Mouse (Mus musculus) adrenal gland, postnatal 25 days (tissue): ENCODE measurements around the gene E130114P18Rik. TPM values are rescaled to one million over a fixed set of nuclear protein-coding genes. Genes with fewer than 3 reads are reported as not detected.

Experiments used
- DNase-seq: peaks from one replicate; pipeline ENCODE4 v3.0.0; 2021; ENCODE audit warnings: mixed read lengths
- total RNA-seq: library from RNA; stranded (reverse); gene quantifications from 2 replicates; pipeline ENCODE4 v1.2.3, GENCODE M21; 2021

Gene E130114P18Rik
- total RNA-seq, 1 experiment from 2014 or later, result 1.1 TPM

DNA sequence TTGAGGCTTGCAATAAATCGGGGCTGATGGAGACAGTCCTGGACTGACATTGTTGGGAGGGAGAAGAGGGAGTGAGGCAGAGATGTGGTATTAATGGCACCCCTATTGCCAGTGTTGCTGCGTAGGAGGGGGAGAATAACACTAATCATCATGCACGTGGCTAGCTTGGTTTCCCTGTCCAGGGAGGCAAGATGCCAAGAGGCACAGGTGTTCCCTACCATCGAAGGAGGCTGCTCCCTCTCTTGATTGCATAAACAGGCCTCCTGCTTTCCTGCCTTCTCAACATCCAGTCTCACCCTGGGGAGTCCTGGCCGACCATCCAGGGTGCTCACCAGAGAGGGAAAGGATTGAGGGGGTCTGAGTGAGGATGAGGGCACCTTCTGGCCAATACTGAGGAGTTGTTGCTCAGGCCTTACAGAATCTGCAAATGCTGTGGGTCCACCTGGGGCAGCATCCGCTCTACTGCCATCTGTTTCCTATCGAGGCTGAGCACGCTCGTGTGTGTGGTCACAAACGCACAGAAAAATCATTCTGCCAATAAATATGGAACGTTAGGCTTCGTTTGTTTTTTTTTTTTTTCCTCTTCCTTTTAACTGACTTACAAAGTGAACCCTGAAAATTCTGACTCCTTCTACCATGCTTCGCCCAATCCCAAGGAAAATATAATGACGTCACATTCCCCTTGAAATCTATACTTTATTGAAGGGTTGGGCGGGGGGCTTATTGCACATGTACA, 130.0 kb downstream of the E130114P18Rik start:
- no peak for DNase-seq

DNA sequence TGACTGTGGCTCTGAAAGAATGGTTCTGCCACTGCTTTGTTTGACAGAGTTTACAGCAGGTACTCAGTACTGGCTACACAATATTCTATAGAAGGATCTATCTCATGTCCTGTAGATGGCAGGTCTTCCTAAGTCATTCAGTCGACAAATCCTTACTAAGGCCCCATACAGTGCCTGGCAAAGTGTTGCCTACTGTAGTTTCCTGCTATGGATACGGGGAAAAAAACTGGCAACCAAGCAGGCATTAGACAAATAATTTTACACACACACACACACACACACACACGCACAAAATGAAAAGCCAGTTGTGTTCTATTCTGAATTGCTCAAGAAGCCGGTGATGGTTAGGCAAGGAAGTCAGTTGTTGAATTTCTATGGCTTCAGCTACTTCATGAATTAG, 130.6 kb downstream of the E130114P18Rik start:
- DNase-seq, result no peak

DNA sequence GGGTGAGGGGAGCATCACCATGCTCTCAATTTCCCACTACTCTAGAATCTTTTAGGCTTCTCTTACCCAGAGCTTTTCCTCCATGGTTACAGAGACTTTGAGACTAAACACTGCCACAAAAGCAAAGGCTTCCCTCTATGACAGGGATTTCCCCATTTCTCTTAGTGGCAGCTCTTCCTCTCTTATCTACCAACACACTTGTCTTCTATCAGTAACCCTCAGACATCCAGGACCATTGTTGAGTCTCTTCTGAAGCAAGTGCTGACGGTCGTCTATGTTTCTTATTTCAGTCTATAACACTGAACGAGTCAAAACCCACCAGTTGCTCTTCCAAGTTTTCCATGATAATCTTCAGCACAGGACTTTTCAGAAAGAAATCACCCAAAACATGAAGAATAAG, 137.5 kb downstream of the E130114P18Rik start:
- DNase-seq, result no peak

DNA sequence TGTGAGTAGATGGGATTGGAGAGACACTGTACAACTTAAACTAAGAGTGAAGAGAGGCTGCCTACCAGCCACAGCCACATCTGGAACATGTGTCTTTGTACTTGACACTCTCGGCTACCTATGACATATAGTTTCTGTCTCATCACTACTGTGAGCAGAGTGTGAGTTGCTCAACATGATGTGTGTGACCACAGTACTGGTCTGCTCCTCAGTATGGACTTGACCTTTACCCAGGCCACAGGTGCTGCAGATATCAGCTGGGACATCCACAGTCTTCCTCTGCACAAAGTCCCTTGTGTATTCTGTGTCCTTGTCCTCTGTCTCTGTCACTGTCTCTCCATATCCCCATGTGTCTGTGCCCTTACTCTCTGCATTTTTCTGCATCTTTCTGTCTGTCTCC, 141.3 kb downstream of the E130114P18Rik start:
- DNase-seq, result no peak

DNA sequence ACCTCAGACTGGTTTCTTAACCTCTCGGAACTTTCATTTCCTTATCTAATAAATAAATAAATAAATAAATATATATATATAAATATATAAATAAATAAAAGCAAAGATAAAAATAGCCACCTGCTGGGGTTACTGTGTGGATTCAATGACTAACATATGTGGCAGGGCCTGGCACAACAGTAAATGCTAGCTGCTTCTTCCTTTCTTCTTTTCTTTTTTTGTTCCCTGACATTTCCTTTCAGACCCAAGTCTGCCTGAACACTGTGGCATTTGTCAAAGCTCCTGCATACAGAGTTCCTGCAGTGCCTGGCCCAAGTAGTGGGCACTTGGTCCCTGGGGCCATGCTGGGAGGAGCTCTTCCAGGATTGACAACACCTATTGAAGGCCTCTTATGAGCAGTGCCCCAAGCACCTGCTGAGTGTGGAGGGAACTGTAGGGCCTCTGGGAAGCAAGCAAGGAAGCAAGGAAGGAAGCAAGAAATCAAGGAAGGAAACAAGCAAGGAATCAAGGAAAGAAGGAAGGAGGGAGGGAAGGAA, 142.1 kb downstream of the E130114P18Rik start:
- DNase-seq, result no peak

DNA sequence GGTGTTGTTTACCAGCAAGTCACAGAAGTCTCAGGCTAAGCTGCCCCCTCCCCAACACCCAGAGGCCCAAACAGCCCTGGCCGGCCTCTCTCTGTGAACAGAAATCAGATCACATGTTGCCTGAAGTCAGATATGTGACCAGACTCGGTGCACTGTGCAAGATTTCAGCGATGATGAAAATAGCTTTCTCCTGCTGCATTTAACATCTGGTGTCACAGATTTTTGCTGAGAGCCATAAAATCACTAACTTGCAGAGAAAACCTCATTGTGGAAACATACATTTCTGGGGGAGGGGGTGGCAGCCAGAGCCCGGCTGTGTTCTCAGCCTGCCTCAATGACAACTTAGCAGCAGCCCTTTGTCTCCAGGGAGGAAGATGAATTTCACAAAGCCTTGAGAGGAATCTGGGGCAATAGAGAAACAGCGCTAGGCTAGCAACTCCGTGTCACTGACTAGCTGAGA, 142.6 kb downstream of the E130114P18Rik start:
- no peak for DNase-seq

DNA sequence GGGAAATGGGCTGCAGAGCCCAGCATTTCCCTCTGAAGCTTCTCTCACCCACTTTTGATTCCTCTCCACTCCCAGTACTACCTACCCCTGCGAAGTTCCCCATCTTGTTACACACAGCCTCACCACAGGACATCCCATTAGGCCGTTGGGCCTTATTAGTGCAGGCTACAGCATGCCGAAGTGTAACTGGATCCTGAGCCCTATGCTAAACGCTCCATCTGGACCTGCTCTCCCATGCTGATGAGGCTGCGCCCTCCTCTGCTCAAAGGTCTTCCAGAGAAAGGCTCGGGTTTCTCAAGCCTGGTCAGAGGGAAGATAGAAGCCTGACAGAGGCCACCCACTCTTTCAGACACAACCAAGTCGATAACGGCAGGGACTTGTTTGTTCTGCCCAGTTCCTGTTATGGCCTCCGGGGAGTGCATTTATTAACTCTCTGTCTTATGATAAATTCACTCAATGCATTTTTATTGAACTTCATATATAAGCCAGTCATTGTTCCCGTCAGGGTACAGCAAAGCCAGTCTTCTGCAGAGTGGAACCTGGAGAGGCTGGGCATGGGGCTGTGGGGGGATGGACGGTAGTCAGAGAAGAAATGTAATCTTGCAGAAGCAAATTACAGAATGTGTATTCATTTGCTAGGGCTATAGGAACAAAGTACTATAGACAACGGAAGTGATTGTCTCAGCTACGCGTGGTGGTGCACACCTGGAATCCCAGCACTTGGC, 148.8 kb downstream of the E130114P18Rik start:
- DNase-seq, result no peak

DNA sequence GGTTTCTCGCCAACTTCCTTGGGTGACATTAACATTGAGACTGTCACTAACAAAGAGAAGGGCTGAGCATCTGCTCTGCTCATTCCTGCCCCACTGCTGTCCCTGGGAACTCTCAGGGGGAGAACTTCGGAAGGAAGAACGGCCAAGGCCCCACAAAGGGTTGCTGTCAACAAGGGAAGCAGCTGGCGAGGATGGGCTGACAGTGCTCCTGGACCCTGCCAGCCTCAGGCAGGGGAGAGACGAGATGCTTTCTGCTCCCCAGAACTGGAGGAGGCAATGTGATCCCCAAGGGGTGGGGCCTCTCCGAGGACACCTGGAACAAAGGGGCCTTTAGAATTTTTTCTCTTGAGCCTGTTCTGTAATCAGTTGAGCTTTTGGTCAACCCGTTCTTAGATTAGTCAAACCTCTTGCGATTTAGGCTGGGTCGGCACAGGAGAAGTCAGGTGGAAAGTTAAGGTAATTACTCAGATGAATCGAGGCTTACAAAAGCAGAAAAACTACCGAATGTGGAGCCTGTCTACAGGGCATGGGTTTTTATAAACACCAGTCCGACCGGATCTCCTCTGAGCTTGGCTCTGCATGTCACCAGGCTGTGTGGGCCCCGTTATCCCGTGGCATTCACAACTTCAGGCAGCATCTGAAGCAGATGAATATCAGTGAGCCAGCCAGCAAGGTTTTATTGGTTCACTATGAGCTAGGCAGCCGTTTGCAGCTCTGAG, 151.7 kb downstream of the E130114P18Rik start:
- DNase-seq, result no peak

DNA sequence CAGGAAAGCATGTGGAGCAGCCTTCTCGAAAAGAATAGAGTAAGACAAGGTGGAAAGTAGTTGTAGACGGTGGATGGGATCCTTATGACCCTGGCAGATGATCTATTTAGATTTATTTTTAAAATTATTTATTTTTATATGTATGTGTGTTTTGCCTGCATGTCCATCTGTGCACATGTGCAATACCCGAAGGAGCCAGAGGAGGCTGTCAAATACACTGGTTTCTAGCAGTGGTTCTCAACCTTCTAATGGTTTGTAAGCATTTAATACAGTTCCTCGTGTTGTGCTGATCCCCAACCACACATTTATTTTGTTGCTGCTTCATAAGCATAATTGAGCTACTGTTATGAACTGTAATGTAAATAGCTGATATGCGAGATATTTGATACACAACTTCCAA, 154.7 kb downstream of the E130114P18Rik start:
- DNase-seq, result no peak

DNA sequence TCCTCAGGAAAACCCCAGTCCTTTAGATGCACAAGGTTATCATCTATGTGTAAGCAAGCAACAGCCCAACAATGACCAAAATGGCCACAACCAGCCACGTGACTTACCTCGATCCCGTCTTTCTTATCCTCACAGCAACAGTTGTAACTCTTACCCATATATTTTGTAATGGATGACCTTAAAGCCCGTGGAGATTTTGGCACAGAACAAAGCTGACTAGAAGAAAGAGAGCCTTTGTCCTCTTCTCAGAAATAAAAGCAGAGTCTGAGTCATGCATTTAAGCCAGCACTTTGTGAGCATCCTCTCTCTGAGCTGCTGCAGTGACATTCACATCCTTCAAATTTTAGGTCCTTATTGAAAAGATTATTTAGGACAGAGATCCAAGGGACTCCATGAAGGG, 156.1 kb downstream of the E130114P18Rik start:
- DNase-seq, result no peak

DNA sequence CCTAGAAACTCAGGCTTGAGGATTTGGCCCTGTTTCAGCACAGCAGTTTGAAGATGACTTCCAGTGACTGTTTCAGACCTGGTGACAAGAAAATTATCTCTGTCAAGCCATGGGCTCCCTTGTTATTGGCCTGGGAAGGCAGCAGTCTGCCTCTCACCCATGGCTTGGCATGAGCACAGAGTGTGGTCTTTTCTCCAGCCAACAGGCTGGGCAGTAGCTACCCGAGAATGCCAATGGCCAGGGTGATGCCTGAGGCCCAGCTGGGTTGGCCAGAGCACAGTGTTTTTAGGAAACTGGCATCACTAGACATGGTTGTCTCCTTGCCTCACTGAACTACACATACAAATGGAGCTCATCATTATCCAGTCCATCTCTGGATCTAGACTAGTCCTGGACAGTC, 157.5 kb downstream of the E130114P18Rik start:
- no peak for DNase-seq

DNA sequence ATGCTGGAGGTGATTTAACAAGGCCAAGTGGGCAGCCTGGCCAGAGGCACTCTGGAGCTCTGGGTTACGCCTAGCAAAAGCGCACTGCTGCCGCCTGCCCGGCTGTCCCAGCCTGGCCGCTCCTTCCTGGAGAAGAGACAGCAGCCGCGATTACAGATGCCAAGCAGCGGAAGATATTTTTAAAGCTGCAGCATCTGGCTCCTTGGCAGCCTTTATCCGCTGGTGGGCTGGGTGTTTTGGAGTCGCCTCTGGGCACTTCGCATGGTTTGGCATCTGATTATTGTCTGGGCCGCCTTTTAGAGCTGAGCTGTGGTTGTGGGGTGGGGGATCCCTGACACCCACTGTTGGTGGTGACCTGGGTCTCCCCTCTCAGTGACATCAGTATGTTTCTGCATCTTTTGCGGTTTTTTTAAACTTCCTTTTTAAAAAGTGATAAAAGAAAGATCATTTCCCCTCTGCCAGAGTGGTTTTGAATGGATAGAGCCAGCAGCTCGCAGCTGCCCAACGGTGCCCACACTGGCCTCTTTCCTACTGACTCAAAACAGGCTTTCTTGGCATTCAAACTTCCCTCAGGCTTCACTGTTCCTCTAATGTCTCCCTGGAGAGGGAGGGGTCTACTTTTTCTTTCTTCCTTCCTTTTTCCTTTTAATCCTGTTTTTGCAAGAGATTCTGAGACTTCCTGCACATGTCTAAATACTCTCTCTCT, 159.1 kb downstream of the E130114P18Rik start:
- DNase-seq, result no peak

DNA sequence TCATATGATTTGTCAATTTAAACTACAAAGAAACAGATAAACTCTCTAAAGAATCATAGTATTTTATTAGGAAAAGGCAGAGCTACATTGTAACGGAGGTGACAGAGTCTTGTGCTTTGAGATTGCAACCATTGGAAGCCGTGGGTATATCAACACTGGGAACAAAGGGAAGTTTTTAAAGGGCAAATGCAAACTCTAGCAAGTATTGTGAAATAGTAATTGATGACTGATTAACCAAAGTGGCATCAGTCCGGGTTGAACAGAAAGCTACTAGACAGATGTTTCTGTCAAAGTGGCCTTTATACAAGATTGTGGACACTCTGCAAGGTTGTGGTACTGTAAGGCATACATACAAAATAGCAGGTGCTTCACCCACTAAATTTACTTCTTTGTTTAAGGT, 162.8 kb downstream of the E130114P18Rik start:
- no peak for DNase-seq

DNA sequence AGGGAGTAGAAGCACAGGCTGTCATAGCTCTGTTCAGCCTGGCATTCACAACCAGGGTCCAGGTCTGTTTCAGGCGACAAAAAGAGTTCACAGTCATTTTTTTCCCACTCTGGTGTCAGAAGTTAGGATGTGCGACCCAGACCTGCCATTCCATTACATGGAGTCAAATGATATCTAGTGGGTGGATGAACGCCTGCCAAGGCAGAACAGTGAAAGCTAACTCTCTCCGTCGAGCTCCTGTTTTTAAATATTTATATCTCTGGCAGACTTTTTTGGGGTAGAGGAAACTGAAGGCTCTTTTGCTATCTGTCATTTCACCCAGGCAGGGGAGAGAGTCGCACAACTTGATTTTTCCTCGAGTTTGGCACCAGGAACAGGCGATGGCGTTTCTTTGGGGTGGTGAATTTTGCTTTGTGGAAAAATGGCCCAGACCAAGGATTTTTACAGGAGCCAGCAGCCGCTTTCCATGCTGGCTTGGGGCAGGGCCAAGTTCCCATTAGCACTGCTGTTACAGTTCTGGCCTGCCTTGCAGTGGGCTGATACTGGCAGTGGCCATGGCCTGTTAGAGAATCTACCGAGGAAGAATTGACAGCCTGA, 166.5 kb downstream of the E130114P18Rik start:
- peak; percentile 32 for DNase-seq

DNA sequence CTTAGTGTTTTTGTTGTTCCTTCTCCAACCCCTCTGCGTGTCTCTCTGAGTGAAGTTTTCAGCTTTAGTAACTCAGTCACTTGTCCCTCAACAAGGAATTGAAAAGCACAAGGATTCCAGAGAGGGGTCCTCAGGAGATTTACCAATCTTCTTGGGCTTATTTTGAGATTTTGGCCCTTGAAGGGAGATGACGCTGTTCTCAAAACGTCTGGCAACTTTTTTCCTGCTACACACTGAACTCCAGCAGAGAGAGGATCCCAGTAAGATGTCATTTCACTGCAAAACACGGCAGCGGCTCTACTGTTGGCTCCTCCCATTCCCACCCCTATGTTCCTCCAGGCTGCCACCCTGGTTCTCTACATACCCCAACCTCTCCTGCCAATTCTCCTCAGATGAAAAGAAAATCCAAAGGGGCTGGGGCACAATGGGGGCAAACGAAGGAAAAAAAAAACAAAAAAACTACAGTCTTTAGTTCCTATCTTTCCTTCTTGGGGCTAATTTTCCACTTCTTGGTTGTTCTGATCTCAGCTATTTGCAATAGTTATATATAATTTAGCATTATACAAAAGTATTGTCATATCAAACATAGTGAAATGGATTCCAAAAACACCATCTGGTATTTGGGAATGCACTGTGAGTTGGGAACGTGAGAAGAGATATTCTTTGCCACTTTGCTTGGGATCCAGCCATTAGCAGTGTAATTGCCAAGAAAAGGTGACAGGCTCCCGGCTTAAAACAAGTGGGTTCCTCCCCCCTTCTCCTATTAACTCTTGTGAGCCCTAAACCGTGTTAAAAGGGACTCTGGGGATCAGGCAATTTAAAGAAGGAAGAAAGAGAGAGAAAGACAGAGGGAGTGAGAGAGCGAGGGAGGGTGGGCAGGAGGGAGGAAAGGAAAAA, 167.8 kb downstream of the E130114P18Rik start:
- no peak for DNase-seq

DNA sequence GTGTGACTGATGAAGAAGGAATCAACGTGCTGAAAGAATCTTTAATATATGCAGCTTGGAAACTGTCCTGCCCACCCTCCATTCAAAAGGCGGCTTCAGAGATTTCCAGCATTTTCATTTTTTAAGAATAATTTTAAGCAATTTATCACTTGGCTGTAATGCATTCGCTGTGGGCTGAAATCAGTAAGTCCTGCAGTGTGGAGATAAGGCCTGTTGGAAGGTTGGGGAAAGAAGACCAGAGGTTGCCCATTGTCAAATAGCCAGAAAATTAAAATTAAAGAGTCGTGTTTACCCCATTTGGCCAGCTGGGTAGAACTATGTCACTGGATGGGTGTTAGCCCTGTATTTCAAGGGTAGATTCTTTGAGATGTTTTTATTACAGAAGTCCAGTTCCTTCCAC, 168.5 kb downstream of the E130114P18Rik start:
- no peak for DNase-seq

DNA sequence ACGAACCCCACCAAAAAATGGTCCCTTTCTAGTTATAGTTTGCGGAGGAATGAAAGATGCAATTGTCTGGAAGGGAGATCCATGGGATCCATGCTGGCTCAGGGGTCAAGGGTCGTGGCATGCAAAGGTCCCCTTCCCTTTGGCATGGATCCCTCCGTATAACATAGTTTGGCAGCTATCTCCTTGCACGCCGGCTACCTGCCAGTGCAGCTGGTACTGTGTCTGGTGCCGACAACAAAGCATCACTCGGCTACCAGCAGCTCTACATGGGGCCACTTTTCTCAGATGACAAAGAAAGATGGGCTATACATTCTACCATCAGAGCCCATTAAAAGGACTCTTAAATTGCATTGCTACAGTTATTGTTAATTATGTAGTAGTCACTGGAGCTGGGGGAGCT, 169.2 kb downstream of the E130114P18Rik start:
- no peak for DNase-seq

DNA sequence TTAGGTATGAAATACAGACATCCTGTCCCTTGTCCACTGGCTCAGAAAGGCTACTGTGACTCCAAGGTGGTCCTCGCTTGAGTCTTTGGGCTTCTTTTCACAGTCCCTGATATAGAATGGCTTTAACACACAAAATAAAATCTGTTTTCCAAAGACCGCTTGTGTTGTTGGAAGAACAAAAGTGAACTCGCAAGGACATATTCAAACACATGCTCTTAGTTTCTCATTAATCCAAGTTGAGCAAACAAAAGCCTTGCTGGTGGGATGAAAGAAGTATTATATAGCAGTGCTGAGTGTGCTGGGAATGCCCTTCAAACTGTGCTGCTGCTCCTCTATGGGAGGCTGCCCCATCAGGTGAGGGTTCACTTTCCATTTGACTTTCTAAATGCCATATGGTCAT, 169.7 kb downstream of the E130114P18Rik start:
- DNase-seq, result no peak

DNA sequence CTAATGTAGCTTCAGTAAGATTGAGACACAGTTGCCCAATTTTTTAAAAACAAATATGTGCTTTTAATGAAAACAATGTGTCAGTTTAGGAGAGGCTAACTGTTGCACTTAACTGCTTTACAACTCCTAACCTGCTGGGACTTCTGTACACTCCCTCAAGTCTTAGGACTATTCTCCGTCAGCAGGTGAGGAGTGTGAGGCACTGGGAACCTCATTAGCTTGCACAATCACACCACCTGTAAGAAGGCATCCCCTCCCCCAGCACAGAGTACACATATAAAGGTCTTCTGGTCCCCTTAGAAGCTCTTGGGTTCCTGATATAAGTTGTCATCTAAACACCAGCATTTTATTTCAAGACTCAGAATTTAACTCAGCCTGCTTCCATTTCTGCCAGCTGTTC, 170.7 kb downstream of the E130114P18Rik start:
- DNase-seq, result no peak

DNA sequence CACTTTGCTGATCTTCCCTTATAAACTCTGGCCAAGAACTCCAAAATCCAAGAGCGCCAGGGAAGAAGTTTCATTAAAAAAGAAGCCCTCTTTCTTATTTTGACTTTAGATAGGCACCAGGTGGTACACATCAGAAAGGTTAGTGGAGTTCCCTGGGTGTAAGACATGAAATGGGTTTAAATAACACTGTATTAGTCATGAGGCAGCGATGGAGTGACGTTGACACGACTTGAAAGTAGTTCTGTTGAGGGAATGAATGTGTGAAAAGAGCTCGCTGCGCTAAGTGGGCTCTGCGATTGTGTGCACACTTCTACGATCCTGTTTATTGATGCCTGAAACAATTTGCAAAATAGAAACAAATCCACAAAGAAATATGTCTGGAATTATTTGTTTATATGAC, 171.4 kb downstream of the E130114P18Rik start:
- DNase-seq, result no peak

DNA sequence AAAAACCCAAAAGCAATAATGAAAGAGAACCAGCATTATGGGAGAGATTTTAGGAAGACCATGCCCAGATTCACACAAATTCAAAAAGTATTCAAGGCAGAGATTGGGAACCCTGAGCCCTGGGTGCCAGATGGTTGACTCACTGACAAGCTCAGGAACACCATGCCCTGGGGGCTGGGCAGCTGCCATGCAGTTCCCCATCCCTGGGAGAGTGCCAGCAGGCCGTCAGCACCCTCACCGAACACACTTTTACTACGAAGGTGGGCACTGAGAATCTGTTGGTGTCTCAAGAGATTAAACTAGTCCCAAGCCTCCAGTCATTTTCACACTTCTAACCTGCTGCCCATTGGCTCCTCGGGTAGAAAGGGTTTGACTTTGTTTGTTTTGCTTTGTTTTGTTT, 175.3 kb downstream of the E130114P18Rik start:
- peak; percentile 33 for DNase-seq
